Mouse (Mus musculus) left cerebral cortex, adult 8-10 months (tissue): ENCODE measurements around the gene Ddx39b. TPM values are rescaled to one million over a fixed set of nuclear protein-coding genes. Genes with fewer than 3 reads are reported as not detected.

Source experiments
- microRNA-seq, 2 experiments: library from miRNA; unstranded; fragments of <30 nt; microRNA quantifications; one replicate each; pipeline ENCODE4 v1.2.0; 2022
- total RNA-seq, 4 experiments: library from RNA; stranded (reverse); gene quantifications; 2 replicates each; pipeline ENCODE4 v1.2.4; 2022

Gene Ddx39b
- total RNA-seq, 4 experiments from 2014 or later, result 175 to 212 (median 200) TPM

Small RNA genes lying within 50 kb of the gene (microRNA-seq; reads per million reads assigned to microRNA genes)
- gene Mir6973a (0 reads per million in 2 experiments), gene Mir6974 (0.21 to 0.22 reads per million in 2 experiments), gene Mir6975 (0.21 to 0.22 reads per million in 2 experiments), gene Mir8094 (0 to 0.66 reads per million in 2 experiments)

Other genes starting within 250 kb of the Ddx39b start
- 10 to 100 TPM; 43.5 to 53.0 (median 48.2) TPM for gene Vars, start 240.8 kb upstream of the Ddx39b start, total RNA-seq
- 1 to 10 TPM in 3 of 4 experiments, under 1 TPM in 1; 0.95 to 1.5 (median 1.3) TPM for gene Vwa7, start 225.2 kb upstream of the Ddx39b start, total RNA-seq
- under 1 TPM in 2 of 4 experiments, not detected in 2; 0.59 to 0.67 TPM for gene Sapcd1, start 213.7 kb upstream of the Ddx39b start, total RNA-seq
- 1 to 10 TPM in 1 of 4 experiments, under 1 TPM in 2, not detected in 1; 0.34 to 1.2 (median 0.78) TPM for gene Msh5, start 195.0 kb upstream of the Ddx39b start, total RNA-seq
- gene Clic1, start 191.8 kb upstream of the Ddx39b start, total RNA-seq, result 10 to 100 TPM; 10.2 to 18.3 (median 11.8) TPM
- gene Ddah2, start 182.7 kb upstream of the Ddx39b start, total RNA-seq, result 10 to 100 TPM; 13.1 to 20.2 (median 14.8) TPM
- gene Ly6g6c, start 176.4 kb upstream of the Ddx39b start, total RNA-seq, result not detected
- gene Mpig6b, start 175.6 kb upstream of the Ddx39b start, total RNA-seq, result under 1 TPM in 1 of 4 experiments, not detected in 3; 0.15 TPM
- 1 to 10 TPM; 3.7 to 4.9 (median 4.0) TPM for gene Ly6g6e, start 164.8 kb upstream of the Ddx39b start, total RNA-seq
- gene Ly6g6d, start 163.7 kb upstream of the Ddx39b start, total RNA-seq, result 1 to 10 TPM in 3 of 4 experiments, under 1 TPM in 1; 0.70 to 1.8 (median 1.3) TPM
- under 1 TPM in 2 of 4 experiments, not detected in 2; 0.50 to 0.54 TPM for gene Ly6g6f, start 156.1 kb upstream of the Ddx39b start, total RNA-seq
- gene Abhd16a, start 152.5 kb upstream of the Ddx39b start, total RNA-seq, result 100 to 1,000 TPM; 117 to 125 (median 121) TPM
- not detected for gene Ly6g5c, start 133.5 kb upstream of the Ddx39b start, total RNA-seq
- under 1 TPM; 0.32 to 1.00 (median 0.46) TPM for gene Ly6g5b, start 126.3 kb upstream of the Ddx39b start, total RNA-seq
- gene Gpank1, start 120.3 kb upstream of the Ddx39b start, total RNA-seq, result 10 to 100 TPM; 19.7 to 24.5 (median 22.8) TPM
- gene Csnk2b, start 119.7 kb upstream of the Ddx39b start, total RNA-seq, result 100 to 1,000 TPM; 188 to 228 (median 194) TPM
- 10 to 100 TPM; 25.6 to 34.3 (median 30.1) TPM for gene D17H6S53E, start 115.4 kb upstream of the Ddx39b start, total RNA-seq
- not detected for gene Apom, start 109.7 kb upstream of the Ddx39b start, total RNA-seq
- gene Bag6, start 106.6 kb upstream of the Ddx39b start, total RNA-seq, result 100 to 1,000 TPM; 263 to 306 (median 290) TPM
- 100 to 1,000 TPM; 272 to 295 (median 280) TPM for gene Prrc2a, start 76.8 kb upstream of the Ddx39b start, total RNA-seq
- 10 to 100 TPM; 11.2 to 30.3 (median 17.4) TPM for gene Aif1, start 65.7 kb upstream of the Ddx39b start, total RNA-seq
- gene Lst1, start 53.3 kb upstream of the Ddx39b start, total RNA-seq, result 10 to 100 TPM in 1 of 4 experiments, 1 to 10 TPM in 3; 6.5 to 10.1 (median 7.9) TPM
- gene Ltb, start 47.3 kb upstream of the Ddx39b start, total RNA-seq, result 1 to 10 TPM in 3 of 4 experiments, not detected in 1; 1.0 to 1.6 (median 1.2) TPM
- gene Tnf, start 39.7 kb upstream of the Ddx39b start, total RNA-seq, result under 1 TPM in 1 of 4 experiments, not detected in 3; 0.39 TPM
- 1 to 10 TPM in 1 of 4 experiments, under 1 TPM in 3; 0.28 to 1.2 (median 0.58) TPM for gene Lta, start 36.4 kb upstream of the Ddx39b start, total RNA-seq
- gene Gm16181, start 20.9 kb upstream of the Ddx39b start, total RNA-seq, result not detected
- gene Atp6v1g2, start 8.1 kb upstream of the Ddx39b start, total RNA-seq, result 100 to 1,000 TPM; 552 to 589 (median 575) TPM
- gene Nfkbil1, start 6.0 kb upstream of the Ddx39b start, total RNA-seq, result 10 to 100 TPM; 14.1 to 18.8 (median 17.1) TPM
- gene H2-D1, start 21.0 kb downstream of the Ddx39b start, total RNA-seq, result 10 to 100 TPM; 29.5 to 72.8 (median 47.5) TPM
- 1 to 10 TPM in 3 of 4 experiments, under 1 TPM in 1; 0.67 to 2.3 (median 1.4) TPM for gene H2-Q1, start 78.7 kb downstream of the Ddx39b start, total RNA-seq
- 1 to 10 TPM in 2 of 4 experiments, under 1 TPM in 2; 0.34 to 1.3 (median 0.94) TPM for gene H2-Q2, start 100.5 kb downstream of the Ddx39b start, total RNA-seq
- gene H2-Q4, start 137.9 kb downstream of the Ddx39b start, total RNA-seq, result 1 to 10 TPM; 2.5 to 7.0 (median 4.7) TPM
- gene H2-Q6, start 183.1 kb downstream of the Ddx39b start, total RNA-seq, result 1 to 10 TPM in 1 of 4 experiments, under 1 TPM in 3; 0.38 to 1.5 (median 0.86) TPM
- 1 to 10 TPM in 2 of 4 experiments, under 1 TPM in 2; 0.59 to 2.3 (median 1.1) TPM for gene H2-Q7, start 197.4 kb downstream of the Ddx39b start, total RNA-seq
- gene H2-Q10, start 228.3 kb downstream of the Ddx39b start, total RNA-seq, result under 1 TPM; 0.26 to 0.72 (median 0.38) TPM